Mouse (Mus musculus) central nervous system, embryonic 11.5 days (tissue): Measurements from ENCODE around the gene Gm21762. TPM values are rescaled to one million over a fixed set of nuclear protein-coding genes. Genes with fewer than 3 reads are reported as not detected.

Experiments
- polyA plus RNA-seq: library from polyadenylated mRNA; depleted of rRNA; stranded (reverse); fragments of >200 nt; gene quantifications from 2 replicates; pipeline ENCODE4 v1.2.3, GENCODE M21; 2012; rRNA removed

Gm21762 gene
- polyA plus RNA-seq, result not detected in 2 replicates

DNA sequence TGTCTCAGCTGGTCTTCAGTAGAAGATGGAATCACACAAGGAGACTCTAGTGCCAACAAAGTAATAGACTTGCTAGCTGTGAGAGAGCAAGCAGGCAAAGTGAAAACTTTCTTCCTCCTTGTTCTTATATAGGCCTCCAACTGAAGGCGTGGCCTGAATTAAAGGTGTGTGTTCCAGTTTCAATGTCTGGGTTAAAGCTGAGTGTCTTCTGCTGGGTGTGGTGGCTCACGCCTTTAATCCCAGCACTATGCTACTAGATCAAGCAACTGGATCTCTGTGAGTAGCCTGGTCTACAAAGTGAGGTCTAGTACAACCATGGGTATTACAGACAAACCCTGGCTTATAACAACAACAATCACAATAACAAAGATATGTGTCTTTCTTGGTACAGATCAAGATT is at the start of gene Gm21762:
Gene Gm21762 (minus strand): TSS at position 101 of the 400 bp plus-strand sequence.

DNA sequence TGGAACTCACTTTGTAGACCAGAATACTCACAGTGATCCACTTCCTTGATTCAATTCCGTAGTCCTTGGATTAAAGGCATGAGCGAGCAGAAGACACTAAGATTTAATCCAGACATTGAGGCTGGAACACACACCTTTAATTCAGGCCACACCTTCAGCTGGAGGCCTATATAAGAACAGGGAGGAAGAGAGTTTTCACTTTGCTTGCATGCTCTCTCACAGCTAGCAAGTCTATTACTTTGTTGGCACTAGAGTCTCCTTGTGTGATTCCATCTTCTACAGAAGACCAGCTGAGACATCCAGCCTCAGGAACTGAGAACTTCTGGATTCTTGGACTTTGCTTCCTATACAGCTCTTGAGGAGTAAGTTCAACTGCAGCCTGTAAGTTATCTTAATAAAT is 47.1 kb upstream of the Gm21762 start, which contains the start of gene AF067061:
Gene AF067061 (plus strand): TSS at position 245 of the 400 bp plus-strand sequence.

DNA sequence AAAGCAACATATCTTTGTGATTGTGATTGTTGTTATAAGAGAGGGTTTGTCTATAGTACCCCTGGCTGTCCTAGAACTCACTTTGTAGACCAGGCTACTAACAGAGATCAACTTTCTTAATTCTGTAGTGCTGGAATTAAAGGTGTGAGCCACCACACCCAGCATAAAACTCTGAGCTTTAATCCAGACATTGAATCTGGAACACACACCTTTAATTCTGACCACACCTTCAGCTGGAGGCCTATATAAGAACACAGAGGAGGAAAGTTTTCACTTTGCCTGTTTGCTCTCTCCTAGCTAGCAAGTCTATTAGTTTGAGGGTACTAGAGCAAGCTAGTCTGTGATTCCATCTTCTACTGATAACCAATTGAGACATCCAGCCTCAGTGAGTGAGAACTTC is 23.1 kb upstream of the Gm21762 start, which contains the start of gene Gm21731:
Gene Gm21731 (plus strand): TSS at position 301 of the 400 bp plus-strand sequence.

GRCm38 (mm10) chr13:120172133-120172532 is 43.6 kb downstream of the Gm21762 start, which contains the start of gene Gm21818:
Gm21818 (plus strand) TSS chr13:120172433.

Other genes starting within 250 kb of the Gm21762 start
- not detected in 2 replicates for gene Gm36079, start 188.9 kb downstream of the Gm21762 start, polyA plus RNA-seq
- not detected in 2 replicates for gene Gm21188, start 163.8 kb downstream of the Gm21762 start, polyA plus RNA-seq
- gene Gm20767, start 75.7 kb downstream of the Gm21762 start, polyA plus RNA-seq, result not detected in 2 replicates
- 0.36 TPM in 1 of 2 replicates, not detected in the other for gene Gm21818, start 43.5 kb downstream of the Gm21762 start, polyA plus RNA-seq
- gene Gm21731, start 23.2 kb upstream of the Gm21762 start, polyA plus RNA-seq, result not detected in 2 replicates
- not detected in 2 replicates for gene AF067061, start 47.2 kb upstream of the Gm21762 start, polyA plus RNA-seq
- 0.08 and 0.21 TPM in 2 replicates for gene BC147527, start 84.4 kb upstream of the Gm21762 start, polyA plus RNA-seq
- not detected in 2 replicates for gene Tcstv3, start 100.9 kb upstream of the Gm21762 start, polyA plus RNA-seq